Mouse (Mus musculus) bone marrow, adult 2 months (tissue): Measurements from ENCODE around the gene Ubd. TPM values are rescaled to one million over a fixed set of nuclear protein-coding genes. Genes with fewer than 3 reads are reported as not detected.
"Not testable (repeated sequence)": the region's sequence is repeated elsewhere in the genome, so short reads cannot be mapped to it uniquely, and the experiment has no call there.

ENCODE experiments used
- H3K27ac ChIP-seq: fragments of 200-500 bp; 2 replicates; pipeline ENCODE4 v1.5.1; 2012; ENCODE audit warnings: low read depth, mild to moderate bottlenecking, control low read depth, inconsistent platforms, low read length; ENCODE audit not compliant: control insufficient read depth, poor library complexity, insufficient read depth
- H3K4me1 ChIP-seq: fragments of 200-500 bp; 2 replicates; pipeline ENCODE4 v1.6.1; 2011; ENCODE audit warnings: low read length; ENCODE audit not compliant: control insufficient read depth, insufficient read depth
- H3K4me3 ChIP-seq: fragments of 200-500 bp; replicated peaks from 2 replicates; pipeline ENCODE3; 2011; ENCODE audit warnings: mild to moderate bottlenecking, low read depth, low read length, control low read depth; ENCODE audit not compliant: control insufficient read depth
- CTCF ChIP-seq: fragments of 200-500 bp; IDR thresholded peaks from 2 replicates; pipeline ENCODE4 v1.5.1; 2011; ENCODE audit warnings: low read length, control low read depth; ENCODE audit not compliant: control insufficient read depth, insufficient read depth
- POLR2A ChIP-seq: fragments of 200-500 bp; IDR thresholded peaks from 2 replicates; pipeline ENCODE4 v1.6.1; 2011; ENCODE audit warnings: low read depth, mild to moderate bottlenecking, control low read depth, low read length, borderline replicate concordance; ENCODE audit not compliant: control insufficient read depth
- WGBS: fragments of 180-500 bp; shearing (Covaris S2); methylation state at CpG from one replicate; pipeline ENCODE4 v1.1.7; 2018; 5-methylcytosine and 5-hydroxymethylcytosine counted together
- polyA plus RNA-seq: library from polyadenylated mRNA; stranded (reverse); fragments of >200 nt; gene quantifications from 2 replicates; pipeline ENCODE4 v1.2.4, GENCODE M21; 2011; ENCODE audit warnings: low replicate concordance; ENCODE audit not compliant: missing spikeins, insufficient read depth, insufficient read length

The Ubd gene
- polyA plus RNA-seq, 1 experiment: 19.8 TPM

- H3K4me1 ChIP-seq: no peaks in the 10 kb centered on the region
- 30% methylated on average over 3 of the region's 3 CpGs for WGBS
Observed at GRCm38 (mm10) chr17:37203917-37204236, 10.2 kb downstream of the Ubd start.

GRCm38 (mm10) chr17:37210884-37211768 lies 17.4 kb downstream of the Ubd start:
- Histone ChIP-seq H3K4me3 (no peak overlapping the region), H3K27ac (no peak overlapping the region), H3K4me1 (no peaks in the 10 kb centered on the region)
- TF ChIP-seq POLR2A (no peak), CTCF (no peak)
- 17% methylated on average over 40 of the region's 40 CpGs for WGBS

More at GRCm38 (mm10) chr17:37203917-37204236, 10.2 kb downstream of the Ubd start:
- TF ChIP-seq CTCF (no peak), POLR2A (no peak)
- no peak overlapping the region for H3K27ac ChIP-seq
- no peak overlapping the region for H3K4me3 ChIP-seq

GRCm38 (mm10) chr17:37213018-37213417 lies 19.3 kb downstream of the Ubd start, which contains the start of gene Olfr95:
Gene Olfr95, minus strand, starts transcription at chr17:37213118.
- H3K4me3 ChIP-seq: no peak within 1 kb of the TSS
- H3K4me1 ChIP-seq: no peaks in the 10 kb centered on the region
- TF ChIP-seq POLR2A (no peak), CTCF (no peak)
- H3K27ac ChIP-seq: no peak within 1 kb of the TSS
- WGBS: 67% methylated on average over 3 of the region's 3 CpGs

- H3K27ac ChIP-seq: no peak overlapping the region
- no peak overlapping the region for H3K4me3 ChIP-seq
- 61% methylated on average over 3 of the region's 3 CpGs for WGBS
- H3K4me1 ChIP-seq: no peaks in the 10 kb centered on the region
- TF ChIP-seq POLR2A (no peak), CTCF (no peak)
Observed at GRCm38 (mm10) chr17:37218486-37218885, 24.8 kb downstream of the Ubd start.

GRCm38 (mm10) chr17:37219846-37220245 lies 26.2 kb downstream of the Ubd start, which contains the start of gene Olfr96:
Gene Olfr96, plus strand, starts transcription at chr17:37220146.
- Histone ChIP-seq H3K4me3 (no peak within 1 kb of the TSS), H3K4me1 (no peaks in the 10 kb centered on the region), H3K27ac (no peak within 1 kb of the TSS)
- WGBS: 46% methylated on average over 4 of the region's 4 CpGs
- no peak for TF ChIP-seq POLR2A
- no peak for TF ChIP-seq CTCF

GRCm38 (mm10) chr17:37221879-37222278 lies 28.2 kb downstream of the Ubd start:
- WGBS: 23% methylated on average over 1 of the region's 1 CpGs
- TF ChIP-seq CTCF (no peak), POLR2A (no peak)
- H3K27ac ChIP-seq: no peak overlapping the region

GRCm38 (mm10) chr17:37237230-37237629 lies 43.5 kb downstream of the Ubd start, which contains the start of gene Olfr97:
Gene Olfr97, minus strand, starts transcription at chr17:37237330.
- H3K4me1 ChIP-seq, H3K27ac ChIP-seq, H3K4me3 ChIP-seq: not testable (repeated sequence)
- WGBS: 79% methylated on average over 2 of the region's 2 CpGs

More at GRCm38 (mm10) chr17:37221879-37222278, 28.2 kb downstream of the Ubd start:
- Histone ChIP-seq H3K4me3 (no peak overlapping the region), H3K4me1 (no peaks in the 10 kb centered on the region)

- no peaks in the 10 kb centered on the region for H3K4me1 ChIP-seq
- TF ChIP-seq CTCF: no peak
- no peak for TF ChIP-seq POLR2A
- H3K27ac ChIP-seq: no peak overlapping the region
- no peak overlapping the region for H3K4me3 ChIP-seq
- 46% methylated on average over 3 of the region's 3 CpGs for WGBS
Observed at GRCm38 (mm10) chr17:37242198-37242597, 48.5 kb downstream of the Ubd start.

Other genes with a start within 250 kb of the Ubd start
- 21.2 and 37.5 TPM in 2 replicates for gene Ppp1r11, start 242.2 kb upstream of the Ubd start, polyA plus RNA-seq
- gene Znrd1, start 235.3 kb upstream of the Ubd start, polyA plus RNA-seq: 53.8 and 62.7 TPM in 2 replicates
- gene Znrd1as, start 235.3 kb upstream of the Ubd start, polyA plus RNA-seq: 4.0 and 7.8 TPM in 2 replicates
- 1.8 TPM in 1 of 2 replicates, not detected in the other for gene 2410137M14Rik, start 212.7 kb upstream of the Ubd start, polyA plus RNA-seq
- 5.6 and 15.2 TPM in 2 replicates for gene H2-M5, start 204.4 kb upstream of the Ubd start, polyA plus RNA-seq
- gene Zfp57, start 192.7 kb upstream of the Ubd start, polyA plus RNA-seq: 1.3 and 19.0 TPM in 2 replicates
- not detected in 2 replicates for gene Mog, start 170.5 kb upstream of the Ubd start, polyA plus RNA-seq
- gene Gabbr1, start 147.9 kb upstream of the Ubd start, polyA plus RNA-seq: 19.5 and 47.1 TPM in 2 replicates
- not detected in 2 replicates for gene Olfr90, start 105.4 kb upstream of the Ubd start, polyA plus RNA-seq
- gene Olfr91, start 95.6 kb upstream of the Ubd start, polyA plus RNA-seq: not detected in 2 replicates
- gene Olfr92, start 73.8 kb upstream of the Ubd start, polyA plus RNA-seq: not detected in 2 replicates
- gene Olfr93, start 32.4 kb upstream of the Ubd start, polyA plus RNA-seq: not detected in 2 replicates
- not detected in 2 replicates for gene Olfr94, start 7.1 kb downstream of the Ubd start, polyA plus RNA-seq
- gene Olfr95, start 19.2 kb downstream of the Ubd start, polyA plus RNA-seq: 0.40 TPM in 1 of 2 replicates, not detected in the other
- gene Olfr96, start 26.3 kb downstream of the Ubd start, polyA plus RNA-seq: not detected in 2 replicates
- not detected in 2 replicates for gene Olfr97, start 43.4 kb downstream of the Ubd start, polyA plus RNA-seq
- gene Olfr98, start 69.9 kb downstream of the Ubd start, polyA plus RNA-seq: not detected in 2 replicates
- gene H2-M3, start 76.3 kb downstream of the Ubd start, polyA plus RNA-seq: 3.7 and 8.7 TPM in 2 replicates
- gene Olfr99, start 89.6 kb downstream of the Ubd start, polyA plus RNA-seq: not detected in 2 replicates
- gene Olfr101, start 110.4 kb downstream of the Ubd start, polyA plus RNA-seq: not detected in 2 replicates
- gene Olfr102, start 123.2 kb downstream of the Ubd start, polyA plus RNA-seq: not detected in 2 replicates
- not detected in 2 replicates for gene Olfr103, start 145.8 kb downstream of the Ubd start, polyA plus RNA-seq
- not detected in 2 replicates for gene Olfr104-ps, start 165.7 kb downstream of the Ubd start, polyA plus RNA-seq
- not detected in 2 replicates for gene Olfr105-ps, start 185.1 kb downstream of the Ubd start, polyA plus RNA-seq
- gene Olfr106-ps, start 196.5 kb downstream of the Ubd start, polyA plus RNA-seq: not detected in 2 replicates
- gene Olfr107, start 205.3 kb downstream of the Ubd start, polyA plus RNA-seq: not detected in 2 replicates